Mouse (Mus musculus) MEL (cell line): Measurements from ENCODE around the gene Itga11. TPM values are rescaled to one million over a fixed set of nuclear protein-coding genes. Genes with fewer than 3 reads are reported as not detected.

Experiments
- DNase-seq: peaks from one replicate; pipeline ENCODE4 v3.0.0; 2011; ENCODE audit warnings: low read depth, low spot score
- H3K27ac ChIP-seq: 2 replicates; pipeline ENCODE4 v1.5.1; 2012; ENCODE audit warnings: low read depth, mild to moderate bottlenecking, control low read depth, low read length, moderate library complexity; ENCODE audit not compliant: control insufficient read depth
- H3K27me3 ChIP-seq, 2 experiments: fragments of 150-350 bp in 1 of 2; sonication (generic) in 1 of 2; 2 replicates each; pipeline ENCODE4 v1.6.1; 2012; ENCODE audit warnings: low read length in 2 of 2, mild to moderate bottlenecking in 2 of 2, improper control_type of control experiment in 1 of 2, moderate library complexity in 1 of 2; ENCODE audit not compliant: insufficient read depth in 2 of 2, control insufficient read depth in 1 of 2
- H3K36me3 ChIP-seq, 2 experiments: 2 replicates each; pipeline ENCODE4 v1.6.1; 2012 to 2014; ENCODE audit warnings: low read length in 2 of 2, improper control_type of control experiment in 1 of 2, inconsistent platforms in 1 of 2, mild to moderate bottlenecking in 1 of 2; ENCODE audit not compliant: insufficient read depth in 2 of 2, control insufficient read depth in 1 of 2
- H3K4me1 ChIP-seq, 2 experiments: fragments of 150-350 bp in 1 of 2; sonication (generic) in 1 of 2; 2 replicates each; pipeline ENCODE4 v1.6.1; 2012; ENCODE audit warnings: low read length in 2 of 2, improper control_type of control experiment in 1 of 2, mild to moderate bottlenecking in 1 of 2; ENCODE audit not compliant: insufficient read depth in 2 of 2, control insufficient read depth in 1 of 2
- H3K4me3 ChIP-seq, 2 experiments: fragments of 150-350 bp in 1 of 2; sonication (generic) in 1 of 2; 2 replicates each; pipeline ENCODE4 v1.5.1; 2012; ENCODE audit warnings: low read depth in 2 of 2, low read length in 2 of 2, mild to moderate bottlenecking in 2 of 2, moderate library complexity in 2 of 2, control low read depth in 1 of 2, improper control_type of control experiment in 1 of 2; ENCODE audit not compliant: control insufficient read depth in 1 of 2, insufficient read depth in 1 of 2
- H3K79me2 ChIP-seq: 2 replicates; pipeline ENCODE4 v1.6.1; 2012; ENCODE audit warnings: mild to moderate bottlenecking, low read length, moderate library complexity; ENCODE audit not compliant: control insufficient read depth, poor library complexity, insufficient read depth
- H3K9ac ChIP-seq: 2 replicates; pipeline ENCODE4 v1.6.1; 2012; ENCODE audit warnings: low read depth, mild to moderate bottlenecking, control low read depth, low read length, moderate library complexity; ENCODE audit not compliant: control insufficient read depth, poor library complexity, severe bottlenecking
- H3K9me3 ChIP-seq: fragments of 150-350 bp; sonication (generic); replicated peaks from 2 replicates; pipeline ENCODE4 v1.6.1; 2012; ENCODE audit warnings: mild to moderate bottlenecking, low read length, improper control_type of control experiment, moderate library complexity; ENCODE audit not compliant: insufficient read depth
- BHLHE40 ChIP-seq: IDR thresholded peaks from 2 replicates; pipeline ENCODE4 v1.6.1; 2012; ENCODE audit warnings: low read depth, mild to moderate bottlenecking, inconsistent platforms, low read length, improper control_type of control experiment, borderline replicate concordance
- CHD1 ChIP-seq: IDR thresholded peaks from 2 replicates; pipeline ENCODE4 v1.6.1; 2012; ENCODE audit warnings: low read depth, mild to moderate bottlenecking, inconsistent platforms, low read length, improper control_type of control experiment
- CHD2 ChIP-seq: IDR thresholded peaks from 2 replicates; pipeline ENCODE4 v1.6.1; 2011; ENCODE audit warnings: low read length, improper control_type of control experiment
- CTCF ChIP-seq, 3 experiments: IDR thresholded peaks in 2 of 3; conservative IDR thresholded peaks in 1 of 3; 2 replicates each; pipeline ENCODE4 v1.5.1; 2011 to 2012; ENCODE audit warnings: low read length in 3 of 3, low read depth in 2 of 3, mild to moderate bottlenecking in 2 of 3, improper control_type of control experiment in 1 of 3, inconsistent platforms in 1 of 3, mixed read lengths in 1 of 3, moderate library complexity in 1 of 3; ENCODE audit not compliant: control insufficient read depth in 1 of 3, insufficient read depth in 1 of 3, poor library complexity in 1 of 3, severe bottlenecking in 1 of 3
- ETS1 ChIP-seq: IDR thresholded peaks from 2 replicates; pipeline ENCODE4 v1.6.1; 2012; ENCODE audit warnings: low read depth, mild to moderate bottlenecking, inconsistent platforms, low read length, improper control_type of control experiment, moderate library complexity
- GABPA ChIP-seq: IDR thresholded peaks from 2 replicates; pipeline ENCODE4 v1.6.1; 2012; ENCODE audit warnings: low read depth, mild to moderate bottlenecking, inconsistent platforms, low read length, improper control_type of control experiment, moderate library complexity
- HCFC1 ChIP-seq: IDR thresholded peaks from 2 replicates; pipeline ENCODE4 v1.6.1; 2012; ENCODE audit warnings: low read depth, mild to moderate bottlenecking, inconsistent platforms, low read length, improper control_type of control experiment, moderate library complexity
- KAT2A ChIP-seq: conservative IDR thresholded peaks from 2 replicates; pipeline ENCODE4 v1.6.1; 2012; ENCODE audit warnings: low read depth, low read length, improper control_type of control experiment, inconsistent platforms
- MAZ ChIP-seq: IDR thresholded peaks from 2 replicates; pipeline ENCODE4 v1.6.1; 2012; ENCODE audit warnings: low read depth, mild to moderate bottlenecking, inconsistent platforms, low read length, improper control_type of control experiment
- MXI1 ChIP-seq: IDR thresholded peaks from 2 replicates; pipeline ENCODE4 v1.6.1; 2011; ENCODE audit warnings: mild to moderate bottlenecking, low read depth, low read length, improper control_type of control experiment
- MYB ChIP-seq: IDR thresholded peaks from 2 replicates; pipeline ENCODE4 v1.6.1; 2011; ENCODE audit warnings: mild to moderate bottlenecking, low read depth, low read length, improper control_type of control experiment
- MYC ChIP-seq: IDR thresholded peaks from 2 replicates; pipeline ENCODE4 v1.6.1; 2011; ENCODE audit warnings: low read depth, mild to moderate bottlenecking, low read length, improper control_type of control experiment, moderate library complexity
- NRF1 ChIP-seq: IDR thresholded peaks from 2 replicates; pipeline ENCODE4 v1.6.1; 2014; ENCODE audit warnings: low read depth, mild to moderate bottlenecking, inconsistent platforms, low read length, improper control_type of control experiment, moderate library complexity; ENCODE audit not compliant: poor library complexity, insufficient read depth, severe bottlenecking
- POLR2AphosphoS2 ChIP-seq: IDR thresholded peaks from 2 replicates; pipeline ENCODE4 v1.6.1; 2011; ENCODE audit warnings: low read length, improper control_type of control experiment
- POLR2AphosphoS5 ChIP-seq: IDR thresholded peaks from 2 replicates; pipeline ENCODE4 v1.6.1; 2012; ENCODE audit warnings: low read depth, borderline replicate concordance, mild to moderate bottlenecking, inconsistent platforms, low read length, moderate library complexity, mixed read lengths
- SIN3A ChIP-seq: IDR thresholded peaks from 2 replicates; pipeline ENCODE4 v1.6.1; 2012; ENCODE audit warnings: low read length, improper control_type of control experiment, inconsistent platforms
- SMC3 ChIP-seq: IDR thresholded peaks from 2 replicates; pipeline ENCODE4 v1.6.1; 2011; ENCODE audit warnings: low read depth, low read length, improper control_type of control experiment
- TAL1 ChIP-seq: IDR thresholded peaks from 2 replicates; pipeline ENCODE4 v1.6.1; 2012; ENCODE audit warnings: mild to moderate bottlenecking, inconsistent platforms, low read length, moderate library complexity, mixed read lengths
- TBP ChIP-seq: IDR thresholded peaks from 2 replicates; pipeline ENCODE4 v1.8.0; 2011; ENCODE audit warnings: low read depth, low read length, improper control_type of control experiment
- TCF12 ChIP-seq: IDR thresholded peaks from 2 replicates; pipeline ENCODE4 v1.6.1; 2014; ENCODE audit warnings: low read depth, mild to moderate bottlenecking, inconsistent platforms, low read length, improper control_type of control experiment, moderate library complexity
- USF1 ChIP-seq: IDR thresholded peaks from 2 replicates; pipeline ENCODE4 v1.6.1; 2014; ENCODE audit warnings: low read depth, mild to moderate bottlenecking, inconsistent platforms, low read length, improper control_type of control experiment, moderate library complexity
- ZMIZ1 ChIP-seq: IDR thresholded peaks from 2 replicates; pipeline ENCODE4 v1.6.1; 2012; ENCODE audit warnings: low read depth, mild to moderate bottlenecking, inconsistent platforms, low read length, improper control_type of control experiment, moderate library complexity
- ZNF384 ChIP-seq: IDR thresholded peaks from 2 replicates; pipeline ENCODE4 v1.6.1; 2012; ENCODE audit warnings: low read depth, mild to moderate bottlenecking, inconsistent platforms, low read length, improper control_type of control experiment
- polyA plus RNA-seq, 2 experiments: library from polyadenylated mRNA; stranded (reverse) in 1 of 2; unstranded in 1 of 2; fragments of >175 nt in 1 of 2; fragments of >200 nt in 1 of 2; gene quantifications; 2 replicates each; pipeline versions ENCODE4 v1.2.1 to v1.2.4; 2012; ENCODE audit warnings: low replicate concordance in 2 of 2, low read depth in 1 of 2; ENCODE audit not compliant: insufficient read length in 2 of 2, insufficient read depth in 1 of 2, missing spikeins in 1 of 2
- total RNA-seq: library from RNA; depleted of rRNA; stranded (reverse); fragments of 300-350 nt; gene quantifications from 2 replicates; pipeline ENCODE4 v1.2.3, GENCODE M21; 2012

Itga11 gene
- total and polyA plus RNA-seq, 3 experiments: not detected

GRCm38 (mm10) chr9:62768361-62768760 is 90.7 kb downstream of the Itga11 start:
- TF ChIP-seq NRF1: no peak
- no peak for TF ChIP-seq MYC
- no peak for TF ChIP-seq GABPA
- no peak for TF ChIP-seq KAT2A
- no peak for TF ChIP-seq SIN3A
- TF ChIP-seq HCFC1: no peak
- TF ChIP-seq BHLHE40: no peak
- TF ChIP-seq MXI1: no peak
- no peak for TF ChIP-seq SMC3
- no peak for TF ChIP-seq CHD2
- no peak for TF ChIP-seq CHD1
- Histone ChIP-seq H3K27ac (no peak overlapping the region), H3K36me3 (no peaks in the 10 kb centered on the region), H3K4me3 (no peak overlapping the region), H3K79me2 (no peaks in the 10 kb centered on the region), H3K4me1 (no peaks in the 10 kb centered on the region), H3K9ac (no peak overlapping the region), H3K9me3 (no peaks in the 10 kb centered on the region), H3K27me3 (no peaks in the 10 kb centered on the region)
- DNase-seq: no peak

DNA sequence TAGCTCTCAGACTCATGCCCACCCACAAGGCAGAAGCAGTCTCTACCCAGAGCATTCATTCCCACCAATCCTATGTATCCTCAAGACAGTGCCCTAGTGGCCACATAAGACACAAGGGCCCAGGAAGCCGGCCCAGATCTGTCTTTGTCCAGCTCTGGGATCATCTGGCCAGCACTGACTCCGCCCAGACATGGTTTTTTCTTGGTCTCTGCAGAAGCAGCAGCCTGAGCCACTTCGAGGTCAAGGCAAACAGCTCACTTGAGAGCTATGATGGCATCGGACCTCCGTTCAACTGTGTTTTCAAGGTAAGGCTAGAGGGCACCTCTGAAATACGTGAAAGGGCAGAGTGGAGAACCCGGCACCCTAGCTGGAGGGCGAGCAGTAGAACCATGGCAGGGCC is 95.1 kb downstream of the Itga11 start:
- Histone ChIP-seq H3K27ac (no peak overlapping the region), H3K9me3 (no peaks in the 10 kb centered on the region), H3K4me1 (no peaks in the 10 kb centered on the region), H3K9ac (no peak overlapping the region), H3K79me2 (no peaks in the 10 kb centered on the region), H3K27me3 (no peaks in the 10 kb centered on the region), H3K4me3 (no peak overlapping the region), H3K36me3 (no peaks in the 10 kb centered on the region)
- no peak for TF ChIP-seq ZNF384
- no peak for TF ChIP-seq ZMIZ1
- TF ChIP-seq TAL1: no peak
- TF ChIP-seq TBP: no peak
- TF ChIP-seq CHD1: no peak
- TF ChIP-seq MAZ: no peak
- no peak for TF ChIP-seq USF1
- no peak for TF ChIP-seq NRF1
- TF ChIP-seq CHD2: no peak
- no peak for TF ChIP-seq TCF12
- no peak for TF ChIP-seq POLR2AphosphoS2
- TF ChIP-seq CTCF (IDR thresholded peaks at IDR 0.05 in 2 of 3, conservative IDR thresholded peaks at IDR 0.05 in 1 of 3; ENCODE audit: control insufficient read depth in 1 of 3, insufficient read depth in 1 of 3, low read depth in 2 of 3, low read length in 3 of 3, poor library complexity in 1 of 3, severe bottlenecking in 1 of 3): no peak
- no peak for TF ChIP-seq MXI1
- TF ChIP-seq ETS1: no peak
- no peak for TF ChIP-seq KAT2A
- TF ChIP-seq MYB: no peak
- TF ChIP-seq POLR2AphosphoS5: no peak
- DNase-seq: no peak
